16 mouse cellular contexts compared by ENCODE assay signal in the genomic region with DNA sequence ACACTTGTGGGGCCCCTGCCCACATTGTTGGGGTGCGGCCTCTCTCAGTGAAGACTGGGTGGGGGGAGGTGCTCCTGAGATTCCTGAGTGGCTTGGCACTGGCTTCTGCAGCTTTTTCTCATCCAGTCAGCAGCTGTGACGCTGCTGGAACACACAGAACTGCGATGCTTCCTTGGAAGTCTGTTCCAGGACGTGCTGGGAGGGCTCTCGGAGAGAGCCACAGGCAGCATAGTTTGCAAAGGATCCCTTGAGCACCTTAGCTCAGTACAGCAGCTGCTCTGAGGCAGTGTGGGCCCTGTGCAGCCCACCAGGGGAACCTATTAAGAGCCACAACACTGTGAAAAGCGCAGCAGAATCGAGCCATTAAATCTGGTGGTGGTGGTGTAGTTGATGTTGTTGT.
DNase-seq lines count a peak whose midpoint lies in the region; ATAC-seq and TF ChIP-seq lines count a peak whose summit lies in the region.
"Had no signal": no experiment of that assay in that cellular context is flagged by ENCODE, and none has a peak within 500 bp of the region (broad histone marks: within the 10 kb centered on the region; RNA-seq: fewer than 3 reads in every experiment).

No protein-coding gene starts in this region.

- peak overlapping the region; percentile 74 for H3K27ac ChIP-seq in intestine, embryonic 14.5 days (ENCODE audit: low read depth)
- no peak overlapping the region for H3K27ac ChIP-seq in intestine, postnatal 0 days (ENCODE audit: low read depth, low read length)
- H3K27ac ChIP-seq in embryonic facial prominence, embryonic 13.5 days, result peak overlapping the region; percentile 64
- no peak overlapping the region for H3K27ac ChIP-seq in midbrain, postnatal 0 days (ENCODE audit: low read depth, low read length)
- H3K27ac ChIP-seq: embryonic facial prominence, embryonic 12.5 days; heart, adult 2 months; liver, embryonic 13.5 days had no signal

- no peak for TF ChIP-seq CTCF in intestine, postnatal 0 days (IDR thresholded peaks at IDR 0.05; ENCODE audit: low read depth)
- no peak for TF ChIP-seq CTCF in midbrain, postnatal 0 days (IDR thresholded peaks at IDR 0.05)

- H3K27me3 ChIP-seq in intestine, embryonic 14.5 days (replicated peaks; ENCODE audit: control insufficient read depth, insufficient read depth, low read length), result no peaks in the 10 kb centered on the region
- no peaks in the 10 kb centered on the region for H3K27me3 ChIP-seq in intestine, postnatal 0 days (replicated peaks; ENCODE audit: control insufficient read depth, insufficient read depth, low read length)
- H3K27me3 ChIP-seq in embryonic facial prominence, embryonic 13.5 days, result no peaks in the 10 kb centered on the region; the same call in 1 of the 2 replicates
- no peaks in the 10 kb centered on the region for H3K27me3 ChIP-seq in midbrain, postnatal 0 days (ENCODE audit: insufficient read depth, low read length)
- H3K27me3 ChIP-seq: embryonic facial prominence, embryonic 12.5 days; liver, embryonic 13.5 days had no signal

- H3K4me2 ChIP-seq in intestine, embryonic 14.5 days (ENCODE audit: low read length), result no peak overlapping the region
- H3K4me2 ChIP-seq in intestine, postnatal 0 days (replicated peaks; ENCODE audit: low read depth), result no peak overlapping the region
- H3K4me2 ChIP-seq in embryonic facial prominence, embryonic 13.5 days, result no peak overlapping the region
- H3K4me2 ChIP-seq in midbrain, postnatal 0 days (ENCODE audit: low read depth, low read length, poor library complexity, severe bottlenecking), result no peak overlapping the region
- H3K4me2 ChIP-seq: embryonic facial prominence, embryonic 12.5 days; liver, embryonic 13.5 days had no signal

- peak; percentile 18 for DNase-seq in embryo, embryonic 11 days
- no peak for DNase-seq in embryo, embryonic 10.5 days (ENCODE audit: low spot score)
- DNase-seq in intestine, embryonic 14.5 days (ENCODE audit: low spot score), result no peak
- DNase-seq in midbrain, postnatal 0 days (ENCODE audit: low spot score), result peak; percentile 19
- no peak for DNase-seq in left cerebral cortex, adult 8-10 months (ENCODE audit: low spot score in 2 of 2)
- DNase-seq: adrenal gland, adult 2 months; heart, adult 2 months; kidney, adult 11 months; layer of hippocampus, adult 9-11 months; liver, embryonic 13.5 days; thymus, postnatal 14 days had no signal

- 33% methylated on average over 7 of the region's 7 CpGs for WGBS in intestine, embryonic 14.5 days
- WGBS in intestine, postnatal 0 days, result 56% methylated on average over 7 of the region's 7 CpGs
- 27% methylated on average over 7 of the region's 7 CpGs for WGBS in embryonic facial prominence, embryonic 13.5 days
- WGBS in midbrain, postnatal 0 days, result 46% methylated on average over 7 of the region's 7 CpGs

- H3K36me3 ChIP-seq in intestine, embryonic 14.5 days (ENCODE audit: control insufficient read depth, insufficient read depth, low read length), result no peaks in the 10 kb centered on the region
- H3K36me3 ChIP-seq in intestine, postnatal 0 days (ENCODE audit: control insufficient read depth, insufficient read depth), result no peaks in the 10 kb centered on the region
- no peaks in the 10 kb centered on the region for H3K36me3 ChIP-seq in embryonic facial prominence, embryonic 13.5 days
- no peaks in the 10 kb centered on the region for H3K36me3 ChIP-seq in midbrain, postnatal 0 days (ENCODE audit: insufficient read depth, low read length)
- H3K36me3 ChIP-seq: embryonic facial prominence, embryonic 12.5 days; liver, embryonic 13.5 days had no signal

- no peak for ATAC-seq in intestine, embryonic 14.5 days (replicated peaks; ENCODE audit: low FRiP score, low TSS enrichment, low read depth)
- no peak for ATAC-seq in intestine, postnatal 0 days
- no peak for ATAC-seq in embryonic facial prominence, embryonic 13.5 days (ENCODE audit: insufficient number of reproducible peaks, insufficient read depth, low FRiP score, low TSS enrichment, low read depth)
- ATAC-seq in midbrain, postnatal 0 days (ENCODE audit: low FRiP score), result 0 out of 2 replicates have a peak, but pooled peaks have one; percentile 60
- ATAC-seq in erythroblast, adult 5-6 weeks (replicated peaks; ENCODE audit: low FRiP score, poor library complexity, severe bottlenecking), result no peak

- no peak overlapping the region for H3K4me3 ChIP-seq in intestine, embryonic 14.5 days (ENCODE audit: low read depth, low read length)
- H3K4me3 ChIP-seq in intestine, postnatal 0 days (ENCODE audit: low read depth, low read length), result no peak overlapping the region
- H3K4me3 ChIP-seq in embryonic facial prominence, embryonic 13.5 days, result no peak overlapping the region
- no peak overlapping the region for H3K4me3 ChIP-seq in midbrain, postnatal 0 days (ENCODE audit: low read depth, low read length)
- H3K4me3 ChIP-seq: embryonic facial prominence, embryonic 12.5 days; heart, adult 2 months; liver, embryonic 13.5 days; megakaryocyte, embryonic 14.5 days had no signal

- H3K9ac ChIP-seq in intestine, embryonic 14.5 days (ENCODE audit: low read length), result 0 out of 2 replicates have a peak overlapping the region, but pooled peaks have one; percentile 4
- no peak overlapping the region for H3K9ac ChIP-seq in intestine, postnatal 0 days (ENCODE audit: low read depth, low read length)
- no peak overlapping the region for H3K9ac ChIP-seq in embryonic facial prominence, embryonic 13.5 days
- H3K9ac ChIP-seq in midbrain, postnatal 0 days (replicated peaks; ENCODE audit: low read length, poor library complexity, severe bottlenecking), result no peak overlapping the region
- H3K9ac ChIP-seq: embryonic facial prominence, embryonic 12.5 days; liver, embryonic 13.5 days had no signal

- no peaks in the 10 kb centered on the region for H3K9me3 ChIP-seq in intestine, embryonic 14.5 days (ENCODE audit: control insufficient read depth, low read length)
- no peaks in the 10 kb centered on the region for H3K9me3 ChIP-seq in intestine, postnatal 0 days (ENCODE audit: control insufficient read depth)
- H3K9me3 ChIP-seq in embryonic facial prominence, embryonic 13.5 days, result 0 out of 2 replicates have a peak, but pooled peaks cover 2% of the 10 kb centered on the region
- no peaks in the 10 kb centered on the region for H3K9me3 ChIP-seq in midbrain, postnatal 0 days (ENCODE audit: low read length)
- H3K9me3 ChIP-seq: liver, embryonic 13.5 days had no signal

- peaks cover 7% of the 10 kb centered on the region; the same call in 1 of the 2 replicates for H3K4me1 ChIP-seq in intestine, embryonic 14.5 days (replicated peaks; ENCODE audit: control insufficient read depth, insufficient read depth, low read length)
- no peaks in the 10 kb centered on the region for H3K4me1 ChIP-seq in intestine, postnatal 0 days (replicated peaks; ENCODE audit: control insufficient read depth, insufficient read depth, low read length)
- H3K4me1 ChIP-seq in embryonic facial prominence, embryonic 13.5 days, result peaks cover 16% of the 10 kb centered on the region
- H3K4me1 ChIP-seq in midbrain, postnatal 0 days (ENCODE audit: insufficient read depth, low read length), result no peaks in the 10 kb centered on the region
- H3K4me1 ChIP-seq: liver, embryonic 13.5 days had no signal

Comparison
In these comparisons a context has a peak if more than half of its experiments do, and no peak if none do; other contexts are left out.
1. DNase-seq: peak in embryo, embryonic 11 days (single experiment) and midbrain, postnatal 0 days (single experiment); none in embryo, embryonic 10.5 days (single experiment), intestine, embryonic 14.5 days (single experiment) and left cerebral cortex, adult 8-10 months (0 of 2).
2. H3K27ac ChIP-seq: peak in intestine, embryonic 14.5 days (single experiment) and embryonic facial prominence, embryonic 13.5 days (single experiment); none in intestine, postnatal 0 days (single experiment) and midbrain, postnatal 0 days (single experiment).